Mouse (Mus musculus) lung, adult 2 months (tissue): ENCODE measurements around the gene Opn4. TPM values are rescaled to one million over a fixed set of nuclear protein-coding genes. Genes with fewer than 3 reads are reported as not detected.

ENCODE experiments used
- DNase-seq: peaks from one replicate; pipeline ENCODE4 v3.0.0; 2022
- H3K4me1 ChIP-seq: fragments of 200-500 bp; 2 replicates; pipeline ENCODE4 v1.6.1; 2011; ENCODE audit warnings: low read length; ENCODE audit not compliant: control insufficient read depth, insufficient read depth
- H3K4me3 ChIP-seq: fragments of 200-500 bp; replicated peaks from 2 replicates; pipeline ENCODE3; 2011; ENCODE audit warnings: low read depth, mild to moderate bottlenecking, control low read depth, low read length; ENCODE audit errors: extremely low read depth
- CTCF ChIP-seq: fragments of 200-500 bp; IDR thresholded peaks from 2 replicates; pipeline ENCODE4 v1.5.1; 2011; ENCODE audit warnings: mild to moderate bottlenecking, low read length, control low read depth; ENCODE audit not compliant: insufficient read depth
- POLR2A ChIP-seq: fragments of 200-500 bp; IDR thresholded peaks from 2 replicates; pipeline ENCODE4 v1.6.1; 2011; ENCODE audit warnings: low read depth, mild to moderate bottlenecking, control low read depth, low read length, borderline replicate concordance; ENCODE audit errors: extremely low read depth
- WGBS: fragments of 180-500 bp; shearing (Covaris S2); methylation state at CpG from one replicate; pipeline ENCODE4 v1.1.7; 2018; 5-methylcytosine and 5-hydroxymethylcytosine counted together
- polyA plus RNA-seq: library from polyadenylated mRNA; depleted of rRNA; stranded (reverse); fragments of >200 nt; gene quantifications from 2 replicates; pipeline ENCODE4 v1.2.3, GENCODE M21; 2012

Opn4 gene
- polyA plus RNA-seq, 1 experiment = not detected

GRCm38 (mm10) chr14:34568626-34569025, 31.3 kb downstream of the Opn4 start:
- H3K4me3 ChIP-seq = no peak overlapping the region
- 83% methylated on average over 4 of the region's 4 CpGs for WGBS
- no peaks in the 10 kb centered on the region for H3K4me1 ChIP-seq
- TF ChIP-seq CTCF (no peak), POLR2A (no peak)
- no peak for DNase-seq

DNA sequence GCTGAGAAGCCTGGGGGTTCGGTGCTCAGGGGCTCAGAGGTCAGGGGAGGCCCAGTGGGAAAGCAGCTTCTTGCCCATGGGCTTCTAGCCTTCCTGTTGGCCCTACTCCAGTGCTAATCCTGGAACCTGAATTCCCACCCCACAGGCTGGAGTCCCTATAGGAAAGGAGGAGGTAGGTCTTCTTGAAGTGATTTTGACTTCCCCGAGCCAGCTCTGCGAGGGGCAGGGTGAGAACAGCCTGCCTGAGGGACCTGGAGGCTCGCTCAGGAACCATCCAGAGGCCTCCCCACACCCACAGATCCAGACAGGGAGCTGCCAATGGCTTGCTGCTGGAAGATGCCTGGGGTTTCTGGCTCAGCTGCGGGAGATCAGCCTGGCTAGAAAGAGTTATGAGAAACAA, 32.2 kb downstream of the Opn4 start:
- H3K4me3 ChIP-seq = no peak overlapping the region
- no peaks in the 10 kb centered on the region for H3K4me1 ChIP-seq
- DNase-seq = no peak
- no peak for TF ChIP-seq CTCF
- no peak for TF ChIP-seq POLR2A
- 47% methylated on average over 5 of the region's 5 CpGs for WGBS

DNA sequence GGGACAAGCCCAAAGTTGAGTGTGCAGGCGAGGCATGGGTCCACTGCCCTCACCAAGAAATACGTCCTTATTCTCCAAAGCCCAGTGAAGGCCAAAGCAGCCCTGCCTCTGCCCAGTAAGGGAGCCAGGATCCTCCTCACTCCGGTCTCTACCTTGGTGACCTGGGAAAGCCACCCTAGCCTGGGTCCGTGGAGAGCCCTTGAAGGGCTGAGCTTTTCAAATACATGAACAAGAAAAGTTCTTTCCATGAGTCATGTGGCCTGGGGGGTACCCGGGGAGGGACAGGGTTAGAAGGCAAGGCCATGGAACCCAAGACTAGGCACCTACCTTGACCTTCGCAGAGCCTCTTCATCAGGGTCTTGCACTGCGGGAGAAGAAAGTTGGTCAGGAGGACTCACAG, 33.4 kb downstream of the Opn4 start:
- 89% methylated on average over 7 of the region's 7 CpGs for WGBS
- TF ChIP-seq CTCF (no peak), POLR2A (no peak)
- H3K4me1 ChIP-seq = no peaks in the 10 kb centered on the region
- no peak overlapping the region for H3K4me3 ChIP-seq
- no peak for DNase-seq

- no peaks in the 10 kb centered on the region for H3K4me1 ChIP-seq
- TF ChIP-seq POLR2A (no peak), CTCF (no peak)
- WGBS = 54% methylated on average over 17 of the region's 17 CpGs
- no peak overlapping the region for H3K4me3 ChIP-seq
- no peak for DNase-seq
Observed at GRCm38 (mm10) chr14:34565711-34566110, 34.2 kb downstream of the Opn4 start.

GRCm38 (mm10) chr14:34564646-34565045, 35.3 kb downstream of the Opn4 start:
- 50% methylated on average over 5 of the region's 5 CpGs for WGBS
- no peak for DNase-seq
- H3K4me1 ChIP-seq = no peaks in the 10 kb centered on the region

DNA sequence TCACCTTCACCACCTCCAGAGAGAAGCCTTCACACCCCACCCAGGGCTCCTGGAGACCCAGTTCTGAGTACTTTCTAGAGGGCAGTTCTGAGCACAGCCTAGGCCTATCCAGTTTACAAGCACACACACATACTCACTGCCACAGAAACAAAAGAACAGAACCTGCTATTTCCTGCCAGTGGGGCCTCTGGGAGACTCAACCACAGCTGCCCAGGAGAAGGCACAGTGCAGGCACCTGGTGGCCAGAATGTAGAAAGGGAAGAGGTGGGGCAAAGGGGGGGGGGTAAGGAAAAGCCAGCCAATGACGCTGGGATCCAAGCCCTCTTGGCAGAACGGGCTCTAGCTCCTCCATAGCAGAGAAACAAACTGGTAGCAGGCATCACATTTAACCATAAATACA, 37.5 kb downstream of the Opn4 start:
- Histone ChIP-seq H3K4me3 (no peak overlapping the region), H3K4me1 (no peaks in the 10 kb centered on the region)
- WGBS = 18% methylated on average over 2 of the region's 2 CpGs
- DNase-seq = no peak
- TF ChIP-seq POLR2A (no peak), CTCF (no peak)

More at GRCm38 (mm10) chr14:34564646-34565045, 35.3 kb downstream of the Opn4 start:
- H3K4me3 ChIP-seq = no peak overlapping the region
- TF ChIP-seq POLR2A (no peak), CTCF (no peak)

DNA sequence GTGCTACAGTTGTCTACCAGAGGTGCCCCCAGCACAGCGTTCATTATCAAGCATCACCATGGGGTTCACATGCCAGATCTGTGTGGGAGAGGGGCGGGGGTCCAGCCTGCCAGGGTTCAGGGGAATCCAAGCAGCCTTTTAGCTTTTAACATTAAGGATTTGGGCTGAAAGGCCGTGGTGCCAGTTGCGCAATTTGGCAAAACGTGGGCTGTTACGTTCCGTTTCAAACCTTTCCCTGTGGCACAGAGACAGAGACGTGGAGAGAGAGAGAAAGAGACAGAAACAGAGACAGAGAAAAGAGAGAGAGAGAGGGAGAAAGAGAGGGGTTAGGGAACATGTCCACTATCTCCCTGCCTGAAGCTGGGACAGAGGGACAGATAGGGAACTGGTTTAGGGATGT, 38.3 kb downstream of the Opn4 start:
- Histone ChIP-seq H3K4me1 (no peaks in the 10 kb centered on the region), H3K4me3 (no peak overlapping the region)
- WGBS = 80% methylated on average over 8 of the region's 8 CpGs
- DNase-seq = no peak
- TF ChIP-seq POLR2A (no peak), CTCF (no peak)

DNA sequence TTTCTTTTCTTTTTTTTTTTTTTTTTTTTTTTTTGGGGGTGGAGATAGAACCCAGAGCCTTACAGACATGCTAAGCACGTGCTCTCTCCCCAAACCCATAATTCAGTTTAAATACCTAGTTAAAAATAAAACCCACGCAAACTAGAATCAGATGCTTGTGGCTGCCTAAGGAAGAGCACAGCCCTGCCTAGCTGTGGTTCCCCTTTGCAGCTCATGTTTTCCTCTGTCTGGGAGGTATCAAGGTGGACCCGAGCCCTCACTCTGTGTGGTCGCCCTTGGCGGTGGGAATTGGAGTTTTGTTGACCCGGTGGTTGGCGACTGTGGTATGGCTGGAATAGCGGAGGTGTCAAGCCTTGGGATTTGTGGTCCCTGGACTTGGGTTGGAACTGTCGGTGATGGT, 41.0 kb downstream of the Opn4 start:
- H3K4me3 ChIP-seq = no peak overlapping the region
- TF ChIP-seq CTCF (no peak), POLR2A (no peak)
- H3K4me1 ChIP-seq = no peaks in the 10 kb centered on the region
- WGBS = 84% methylated on average over 9 of the region's 9 CpGs
- DNase-seq = no peak

DNA sequence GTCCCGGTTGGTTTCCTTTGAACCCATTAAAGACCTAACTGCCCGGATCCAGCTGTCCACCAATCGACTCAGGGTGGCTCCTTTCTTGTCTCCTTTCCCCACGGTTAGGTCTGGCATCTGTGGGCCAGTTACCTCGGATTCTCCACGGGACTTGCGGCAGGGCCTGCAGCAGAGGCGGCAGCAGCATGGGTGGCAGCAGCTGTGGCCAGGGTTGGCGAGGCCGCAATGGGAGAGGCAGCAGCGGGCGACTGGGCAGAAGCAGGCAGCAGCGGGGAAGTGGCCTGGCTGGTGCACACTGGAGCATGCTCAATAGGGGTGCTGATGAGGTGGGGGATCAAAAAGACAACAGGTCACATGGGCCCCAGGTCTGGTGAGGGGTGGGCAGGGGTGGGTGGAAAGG, 44.7 kb downstream of the Opn4 start:
- no peaks in the 10 kb centered on the region for H3K4me1 ChIP-seq
- H3K4me3 ChIP-seq = no peak overlapping the region
- TF ChIP-seq CTCF = no peak
- TF ChIP-seq POLR2A = no peak
- 73% methylated on average over 13 of the region's 13 CpGs for WGBS
- no peak for DNase-seq

GRCm38 (mm10) chr14:34554047-34554446, 45.9 kb downstream of the Opn4 start:
- H3K4me1 ChIP-seq = no peaks in the 10 kb centered on the region
- H3K4me3 ChIP-seq = no peak overlapping the region
- TF ChIP-seq POLR2A = no peak
- no peak for TF ChIP-seq CTCF
- 43% methylated on average over 3 of the region's 3 CpGs for WGBS
- no peak for DNase-seq
